Mouse (Mus musculus): Measurements from ENCODE around the gene BC030499. TPM values are rescaled to one million over a fixed set of nuclear protein-coding genes. Genes with fewer than 3 reads are reported as not detected.
"Not testable (repeated sequence)": the region's sequence is repeated elsewhere in the genome, so short reads cannot be mapped to it uniquely, and the experiment has no call there.

Gene BC030499
- polyA plus RNA-seq, 1 experiment from 2014 or later, result 0.87 TPM

DNA sequence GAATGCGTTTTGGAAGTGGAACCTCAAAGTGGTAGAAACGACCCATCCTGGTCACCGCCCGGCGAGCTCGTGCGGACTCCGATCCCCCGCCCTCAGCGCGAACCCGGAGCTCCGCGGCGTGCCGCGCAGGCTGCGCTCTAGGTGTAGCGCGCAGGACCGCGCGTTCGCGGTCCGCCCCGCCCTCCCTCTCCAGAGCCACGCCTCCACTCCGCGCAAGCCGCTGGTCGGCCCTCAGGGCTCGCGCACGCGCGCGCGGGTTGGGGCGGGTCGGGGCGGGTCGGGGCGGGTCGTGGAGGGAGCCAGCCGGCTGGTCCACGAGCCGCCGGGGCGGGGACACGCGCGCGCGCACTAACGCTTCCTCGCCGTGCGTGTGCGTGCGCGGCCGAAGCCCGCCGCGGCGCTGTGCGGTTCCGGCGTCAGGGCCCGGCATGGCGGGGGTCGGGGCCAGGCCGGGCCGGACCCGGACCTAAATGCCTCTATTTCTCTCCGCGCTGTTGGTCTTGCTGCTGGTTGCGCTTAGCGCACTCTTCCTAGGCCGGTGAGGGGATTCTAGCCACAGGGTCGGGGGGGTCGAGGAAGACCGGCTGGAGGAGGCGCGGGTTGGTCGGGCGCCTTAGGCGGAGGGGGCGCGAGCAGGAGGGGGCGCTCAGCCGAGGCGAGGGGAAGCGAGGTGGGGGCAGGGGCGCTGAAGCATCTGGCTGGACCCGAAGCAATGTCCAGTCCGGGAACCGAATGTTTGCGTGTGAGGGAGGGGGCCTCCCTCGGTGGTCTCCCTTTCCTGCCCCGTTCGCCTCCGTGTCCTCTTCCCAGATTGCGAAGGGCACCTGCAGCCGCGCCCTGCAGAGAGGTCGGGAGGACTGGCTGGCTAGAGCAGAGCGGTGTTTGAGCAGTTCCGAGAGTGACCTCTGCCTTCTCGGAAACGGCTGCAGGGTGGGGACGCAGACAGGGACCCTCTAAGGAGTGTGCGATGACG lies 29.0 kb upstream of the BC030499 start, which contains the start of gene 2610507B11Rik:
TSS of gene 2610507B11Rik (plus strand) at position 373 of the 973 bp plus-strand sequence.
- Histone ChIP-seq H3K27me3 (ENCODE audit: control insufficient read depth, insufficient read depth, low read length) (peaks cover 3% of the 10 kb centered on the region; the same call in 1 of the 2 replicates), H3K27ac (ENCODE audit: low read depth, low read length) (peak within 1 kb of the TSS; percentile 80), H3K4me3 (ENCODE audit: low read depth, low read length) (peak within 1 kb of the TSS; percentile 57), H3K9me3 (ENCODE audit: control insufficient read depth, low read length) (no peaks in the 10 kb centered on the region), H3K9ac (ENCODE audit: low read length) (peak within 1 kb of the TSS; percentile 84), H3K36me3 (ENCODE audit: control insufficient read depth, insufficient read depth, low read length) (peaks cover 2% of the 10 kb centered on the region; the same call in 1 of the 2 replicates), H3K4me1 (replicated peaks; ENCODE audit: control insufficient read depth, insufficient read depth, low read length) (no peaks in the 10 kb centered on the region), H3K4me2 (ENCODE audit: low read depth, low read length, severe bottlenecking) (peak within 1 kb of the TSS; percentile 69)
- DNase-seq (ENCODE audit: low spot score) (peak; percentile 97), ATAC-seq (replicated peaks; ENCODE audit: low FRiP score) (peak; percentile 95)
- WGBS, result under 1% methylated on average over 97 of the region's 115 CpGs

GRCm38 (mm10) chr11:78262550-78262949 lies 28.1 kb upstream of the BC030499 start:
- WGBS, result 3% methylated on average over 8 of the region's 8 CpGs
- H3K9me3 ChIP-seq (ENCODE audit: control insufficient read depth, low read length), result no peaks in the 10 kb centered on the region
- H3K27ac ChIP-seq (ENCODE audit: low read depth, low read length), result no peak overlapping the region
- DNase-seq (ENCODE audit: low spot score) (peak; percentile 74), ATAC-seq (replicated peaks; ENCODE audit: low FRiP score) (no peak)
- no peaks in the 10 kb centered on the region for H3K4me1 ChIP-seq (replicated peaks; ENCODE audit: control insufficient read depth, insufficient read depth, low read length)
- peaks cover 3% of the 10 kb centered on the region; the same call in 1 of the 2 replicates for H3K27me3 ChIP-seq (ENCODE audit: control insufficient read depth, insufficient read depth, low read length)
- peak overlapping the region; percentile 69 for H3K4me2 ChIP-seq (ENCODE audit: low read depth, low read length, severe bottlenecking)
- H3K36me3 ChIP-seq (ENCODE audit: control insufficient read depth, insufficient read depth, low read length), result peaks cover 2% of the 10 kb centered on the region; the same call in 1 of the 2 replicates
- H3K4me3 ChIP-seq (ENCODE audit: low read depth, low read length), result peak overlapping the region; percentile 57
- peak overlapping the region; percentile 7; the same call in 1 of the 2 replicates for H3K9ac ChIP-seq (ENCODE audit: low read length)

GRCm38 (mm10) chr11:78265571-78265970 lies 25.1 kb upstream of the BC030499 start:
- Histone ChIP-seq H3K36me3 (ENCODE audit: control insufficient read depth, insufficient read depth, low read length) (peaks cover 12% of the 10 kb centered on the region; the same call in 1 of the 2 replicates), H3K4me3 (ENCODE audit: low read depth, low read length) (no peak overlapping the region), H3K4me1 (replicated peaks; ENCODE audit: control insufficient read depth, insufficient read depth, low read length) (no peaks in the 10 kb centered on the region), H3K27ac (ENCODE audit: low read depth, low read length) (no peak overlapping the region), H3K27me3 (ENCODE audit: control insufficient read depth, insufficient read depth, low read length) (no peaks in the 10 kb centered on the region), H3K4me2 (ENCODE audit: low read depth, low read length, severe bottlenecking) (no peak overlapping the region), H3K9me3 (ENCODE audit: control insufficient read depth, low read length) (no peaks in the 10 kb centered on the region), H3K9ac (ENCODE audit: low read length) (no peak overlapping the region)
- no peak for DNase-seq (ENCODE audit: low spot score)
- 94% methylated on average over 6 of the region's 6 CpGs for WGBS
- ATAC-seq (replicated peaks; ENCODE audit: low FRiP score), result no peak

GRCm38 (mm10) chr11:78271986-78272385 lies 18.7 kb upstream of the BC030499 start:
- no peaks in the 10 kb centered on the region for H3K27me3 ChIP-seq (ENCODE audit: control insufficient read depth, insufficient read depth, low read length)
- no peak for ATAC-seq (replicated peaks; ENCODE audit: low FRiP score)
- WGBS, result 91% methylated on average over 13 of the region's 13 CpGs

DNA sequence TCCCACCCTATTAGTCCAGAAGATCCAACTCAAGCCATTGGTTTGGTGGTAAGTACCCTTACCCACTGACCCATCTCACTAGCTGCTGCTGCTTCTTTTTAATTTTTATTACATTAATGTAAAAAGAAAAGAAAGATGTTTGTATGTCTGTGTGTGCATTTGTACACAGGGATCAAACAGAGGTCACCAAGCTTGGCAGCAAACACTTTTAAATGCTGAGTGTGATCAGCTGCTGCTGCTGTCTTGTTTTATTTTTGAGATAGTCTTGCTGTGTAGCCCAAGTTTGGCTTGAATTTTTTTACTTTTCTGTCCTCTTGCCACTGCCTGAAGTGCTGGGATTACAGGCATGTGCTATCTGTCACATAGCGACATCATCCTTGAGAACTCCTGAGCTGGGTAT lies 15.0 kb upstream of the BC030499 start:
- DNase-seq (ENCODE audit: low spot score), result no peak
- Histone ChIP-seq H3K27me3 (ENCODE audit: control insufficient read depth, insufficient read depth, low read length) (no peaks in the 10 kb centered on the region), H3K9me3 (ENCODE audit: control insufficient read depth, low read length) (no peaks in the 10 kb centered on the region), H3K4me2 (ENCODE audit: low read depth, low read length, severe bottlenecking) (no peak overlapping the region), H3K9ac (ENCODE audit: low read length) (no peak overlapping the region), H3K4me3 (ENCODE audit: low read depth, low read length) (no peak overlapping the region), H3K4me1 (replicated peaks; ENCODE audit: control insufficient read depth, insufficient read depth, low read length) (no peaks in the 10 kb centered on the region), H3K27ac (ENCODE audit: low read depth, low read length) (no peak overlapping the region), H3K36me3 (ENCODE audit: control insufficient read depth, insufficient read depth, low read length) (peaks cover 35% of the 10 kb centered on the region)
- ATAC-seq (replicated peaks; ENCODE audit: low FRiP score), result no peak
- WGBS, result 93% methylated on average over 1 of the region's 1 CpGs

More at GRCm38 (mm10) chr11:78271986-78272385, 18.7 kb upstream of the BC030499 start:
- no peak overlapping the region for H3K27ac ChIP-seq (ENCODE audit: low read depth, low read length)
- H3K4me2 ChIP-seq (ENCODE audit: low read depth, low read length, severe bottlenecking), result no peak overlapping the region
- H3K4me3 ChIP-seq (ENCODE audit: low read depth, low read length), result no peak overlapping the region
- H3K9ac ChIP-seq (ENCODE audit: low read length), result no peak overlapping the region
- no peaks in the 10 kb centered on the region for H3K4me1 ChIP-seq (replicated peaks; ENCODE audit: control insufficient read depth, insufficient read depth, low read length)
- no peak for DNase-seq (ENCODE audit: low spot score)
- H3K36me3 ChIP-seq (ENCODE audit: control insufficient read depth, insufficient read depth, low read length), result peaks cover 42% of the 10 kb centered on the region
- H3K9me3 ChIP-seq (ENCODE audit: control insufficient read depth, low read length), result no peaks in the 10 kb centered on the region

DNA sequence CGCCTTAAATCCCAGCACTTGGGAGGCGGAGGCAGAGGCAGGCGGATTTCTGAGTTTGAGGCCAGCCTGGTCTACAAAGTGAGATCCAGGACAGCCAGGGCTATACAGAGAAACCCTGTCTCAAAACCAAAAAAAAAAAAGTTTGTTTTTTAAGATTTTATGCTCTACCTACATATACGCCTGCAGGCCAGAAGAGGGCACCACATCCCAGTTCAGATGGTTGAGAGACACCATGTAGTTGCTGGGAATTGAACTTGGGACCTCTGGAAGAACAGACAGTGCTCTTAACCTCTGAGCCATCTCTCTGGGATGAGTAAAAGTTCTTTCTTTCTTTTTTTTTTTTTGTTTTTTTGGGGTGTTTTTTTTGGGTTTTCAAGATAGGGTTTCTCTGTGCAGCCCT lies 14.5 kb upstream of the BC030499 start:
- 94% methylated on average over 4 of the region's 4 CpGs for WGBS
- not testable (repeated sequence) for H3K4me3 ChIP-seq (ENCODE audit: low read depth, low read length); H3K9me3 ChIP-seq (ENCODE audit: control insufficient read depth, low read length); H3K27ac ChIP-seq (ENCODE audit: low read depth, low read length); H3K27me3 ChIP-seq (ENCODE audit: control insufficient read depth, insufficient read depth, low read length); ATAC-seq (replicated peaks; ENCODE audit: low FRiP score); H3K9ac ChIP-seq (ENCODE audit: low read length); H3K4me2 ChIP-seq (ENCODE audit: low read depth, low read length, severe bottlenecking); DNase-seq (ENCODE audit: low spot score); H3K4me1 ChIP-seq (replicated peaks; ENCODE audit: control insufficient read depth, insufficient read depth, low read length)
- H3K36me3 ChIP-seq (ENCODE audit: control insufficient read depth, insufficient read depth, low read length), result peaks cover 34% of the 10 kb centered on the region

DNA sequence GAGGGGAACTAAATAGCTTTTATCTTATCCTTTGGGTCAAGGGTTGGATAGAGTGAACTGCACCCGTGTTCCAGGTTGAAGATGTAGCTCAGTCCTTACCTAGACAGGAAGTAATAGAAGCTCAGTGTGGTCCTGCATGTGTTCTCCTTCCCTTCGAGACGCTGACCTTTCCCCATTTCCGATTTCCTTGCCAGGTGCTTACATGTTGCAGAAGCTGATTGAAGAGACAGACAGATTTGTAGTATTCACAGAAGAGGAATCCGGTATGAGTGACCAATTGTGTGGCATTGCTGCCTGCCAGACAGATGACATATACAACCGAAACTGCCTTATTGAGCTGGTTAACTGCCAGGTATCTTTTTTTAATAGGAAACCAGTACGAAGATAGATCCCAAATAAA lies 11.8 kb upstream of the BC030499 start:
- 93% methylated on average over 7 of the region's 7 CpGs for WGBS
- DNase-seq (ENCODE audit: low spot score), result no peak
- peaks cover 18% of the 10 kb centered on the region for H3K36me3 ChIP-seq (ENCODE audit: control insufficient read depth, insufficient read depth, low read length)

DNA sequence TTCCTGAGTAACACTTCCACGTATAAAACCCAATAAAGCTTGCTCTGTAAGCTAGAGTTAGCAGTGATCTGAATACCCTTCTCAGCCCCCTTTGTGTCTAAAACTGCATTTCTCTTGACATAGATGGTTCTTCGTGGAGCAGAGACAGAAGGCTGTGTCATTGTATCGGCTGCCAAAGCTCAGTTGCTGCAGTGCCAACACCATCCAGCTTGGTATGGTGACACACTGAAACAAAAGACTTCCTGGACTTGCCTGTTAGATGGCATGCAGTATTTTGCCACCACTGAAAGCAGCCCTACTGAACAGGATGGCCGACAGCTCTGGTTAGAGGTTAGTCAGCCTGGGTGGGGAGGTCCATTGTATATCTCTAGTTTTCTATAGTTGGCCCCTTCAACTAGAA lies 11.1 kb upstream of the BC030499 start:
- H3K9ac ChIP-seq (ENCODE audit: low read length), result no peak overlapping the region
- 93% methylated on average over 4 of the region's 4 CpGs for WGBS
- H3K9me3 ChIP-seq (ENCODE audit: control insufficient read depth, low read length), result no peaks in the 10 kb centered on the region
- H3K36me3 ChIP-seq (ENCODE audit: control insufficient read depth, insufficient read depth, low read length), result peaks cover 21% of the 10 kb centered on the region
- no peak overlapping the region for H3K27ac ChIP-seq (ENCODE audit: low read depth, low read length)
- no peaks in the 10 kb centered on the region for H3K27me3 ChIP-seq (ENCODE audit: control insufficient read depth, insufficient read depth, low read length)
- no peak overlapping the region for H3K4me2 ChIP-seq (ENCODE audit: low read depth, low read length, severe bottlenecking)
- ATAC-seq (replicated peaks; ENCODE audit: low FRiP score) (no peak), DNase-seq (ENCODE audit: low spot score) (no peak)
- H3K4me3 ChIP-seq (ENCODE audit: low read depth, low read length), result no peak overlapping the region
- H3K4me1 ChIP-seq (replicated peaks; ENCODE audit: control insufficient read depth, insufficient read depth, low read length), result no peaks in the 10 kb centered on the region

More for the DNA sequence above, 11.8 kb upstream of the BC030499 start:
- H3K4me2 ChIP-seq (ENCODE audit: low read depth, low read length, severe bottlenecking), result no peak overlapping the region
- H3K4me3 ChIP-seq (ENCODE audit: low read depth, low read length), result no peak overlapping the region
- H3K9ac ChIP-seq (ENCODE audit: low read length), result no peak overlapping the region
- no peaks in the 10 kb centered on the region for H3K9me3 ChIP-seq (ENCODE audit: control insufficient read depth, low read length)
- H3K27me3 ChIP-seq (ENCODE audit: control insufficient read depth, insufficient read depth, low read length), result no peaks in the 10 kb centered on the region
- ATAC-seq (replicated peaks; ENCODE audit: low FRiP score), result no peak
- H3K27ac ChIP-seq (ENCODE audit: low read depth, low read length), result no peak overlapping the region
- no peaks in the 10 kb centered on the region for H3K4me1 ChIP-seq (replicated peaks; ENCODE audit: control insufficient read depth, insufficient read depth, low read length)

Measured in forebrain, embryonic 11.5 days (tissue).